Mouse (Mus musculus): Measurements from ENCODE around the gene Prkn. TPM values are rescaled to one million over a fixed set of nuclear protein-coding genes. Genes with fewer than 3 reads are reported as not detected.

Prkn gene
- 0.39 and 0.72 TPM in 2 replicates for total RNA-seq (2012; rRNA removed)
- under 1 TPM in 1 of 2 experiments, not detected in 1; 0.50 TPM for polyA plus RNA-seq (2012; ENCODE audit: insufficient read depth in 1 of 2, insufficient read length in 2 of 2, low read depth in 1 of 2, low replicate concordance in 2 of 2, missing spikeins in 1 of 2)

DNA sequence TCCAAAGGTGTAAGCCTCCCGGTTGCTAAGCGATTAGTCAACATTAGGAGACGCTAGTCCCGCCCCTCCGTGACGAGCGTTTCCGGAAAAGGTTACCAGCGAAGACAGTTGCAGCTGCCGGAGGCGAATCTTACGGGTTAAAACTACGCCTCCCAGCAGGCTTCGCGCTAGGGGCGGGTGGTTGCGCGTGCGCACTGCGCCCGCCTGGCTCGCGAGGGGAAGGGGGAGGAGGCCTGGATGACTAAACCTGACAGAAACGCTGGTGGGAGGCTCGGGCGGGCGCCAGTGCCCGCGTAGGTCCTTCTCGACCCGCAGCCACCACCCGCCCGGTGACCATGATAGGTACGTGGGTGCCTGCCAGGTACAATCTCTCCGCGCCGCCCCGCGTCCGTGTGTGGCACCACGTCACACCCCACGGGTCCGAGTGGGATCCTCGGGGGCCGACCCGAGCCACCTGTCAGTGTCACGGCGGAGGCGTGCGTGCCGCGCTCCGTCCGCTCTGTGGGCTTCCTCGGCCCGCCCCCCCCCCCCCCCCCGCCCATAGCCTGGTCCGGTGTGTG is at the start of gene Prkn, which contains the start of gene Pacrg:
TSS of gene Prkn (plus strand) at position 237 of the 560 bp plus-strand sequence.
TSS of gene Pacrg (minus strand) at position 164 of the 560 bp plus-strand sequence.
- peak; percentile 98 for DNase-seq (ENCODE audit: low read depth, low spot score)
- 0 out of 2 replicates have a peak within 1 kb of the TSS, but pooled peaks have one; percentile 5 for H3K27ac ChIP-seq (ENCODE audit: control insufficient read depth, low read depth, low read length)

GRCm38 (mm10) chr17:10791661-10792060 is 48.5 kb upstream of the Prkn start:
- no peak overlapping the region for H3K4me3 ChIP-seq (ENCODE audit: control insufficient read depth in 1 of 2, insufficient read depth in 1 of 2, low read depth in 2 of 2, low read length in 2 of 2)
- no peaks in the 10 kb centered on the region for H3K27me3 ChIP-seq (ENCODE audit: control insufficient read depth in 1 of 2, insufficient read depth in 2 of 2, low read length in 2 of 2)
- DNase-seq (ENCODE audit: low read depth, low spot score) = no peak
- no peak overlapping the region for H3K9ac ChIP-seq (ENCODE audit: control insufficient read depth, low read depth, low read length, poor library complexity, severe bottlenecking)
- no peak overlapping the region for H3K27ac ChIP-seq (ENCODE audit: control insufficient read depth, low read depth, low read length)
- H3K79me2 ChIP-seq (ENCODE audit: control insufficient read depth, insufficient read depth, low read length, poor library complexity) = no peaks in the 10 kb centered on the region
- no peaks in the 10 kb centered on the region for H3K9me3 ChIP-seq (replicated peaks; ENCODE audit: insufficient read depth, low read length)
- TF ChIP-seq SMC3 (IDR thresholded peaks at IDR 0.05; ENCODE audit: low read depth, low read length) (no peak), CTCF (IDR thresholded peaks at IDR 0.05 in 2 of 3, conservative IDR thresholded peaks at IDR 0.05 in 1 of 3; ENCODE audit: control insufficient read depth in 1 of 3, insufficient read depth in 1 of 3, low read depth in 2 of 3, low read length in 3 of 3, poor library complexity in 1 of 3, severe bottlenecking in 1 of 3) (no peak), NELFE (IDR thresholded peaks at IDR 0.05; ENCODE audit: low read depth, low read length) (no peak), POLR2AphosphoS2 (IDR thresholded peaks at IDR 0.05; ENCODE audit: low read length) (no peak)
- no peaks in the 10 kb centered on the region for H3K36me3 ChIP-seq (ENCODE audit: control insufficient read depth in 1 of 2, insufficient read depth in 2 of 2, low read length in 2 of 2)
- H3K4me1 ChIP-seq (ENCODE audit: control insufficient read depth in 1 of 2, insufficient read depth in 2 of 2, low read length in 2 of 2) = no peaks in the 10 kb centered on the region

More for the DNA sequence above, at the start of gene Prkn, which contains the start of gene Pacrg:
- TF ChIP-seq POLR2A (IDR thresholded peaks at IDR 0.05; ENCODE audit: control insufficient read depth in 1 of 2, insufficient read depth in 1 of 2, low read depth in 1 of 2, low read length in 2 of 2, poor library complexity in 1 of 2) (peak; percentile 46 to 63), SIN3A (IDR thresholded peaks at IDR 0.05; ENCODE audit: low read length) (peak; percentile 86), NRF1 (IDR thresholded peaks at IDR 0.05; ENCODE audit: insufficient read depth, low read depth, low read length, poor library complexity, severe bottlenecking) (peak; percentile 97), UBTF (IDR thresholded peaks at IDR 0.05; ENCODE audit: borderline replicate concordance, insufficient read depth, low read depth, low read length) (no peak), ELF1 (IDR thresholded peaks at IDR 0.05; ENCODE audit: low read depth, low read length) (peak; percentile 86), CHD2 (IDR thresholded peaks at IDR 0.05; ENCODE audit: low read length) (no peak), NELFE (IDR thresholded peaks at IDR 0.05; ENCODE audit: low read depth, low read length) (peak; percentile 62), TAL1 (IDR thresholded peaks at IDR 0.05; ENCODE audit: low read length) (no peak), E2F4 (IDR thresholded peaks at IDR 0.05; ENCODE audit: borderline replicate concordance, low read depth, low read length) (no peak), HCFC1 (IDR thresholded peaks at IDR 0.05; ENCODE audit: low read depth, low read length) (peak; percentile 99), TCF12 (IDR thresholded peaks at IDR 0.05; ENCODE audit: low read depth, low read length) (no peak), EP300 (IDR thresholded peaks at IDR 0.05; ENCODE audit: low read depth in 1 of 2, low read length in 2 of 2) (no peak), MAZ (IDR thresholded peaks at IDR 0.05; ENCODE audit: low read depth, low read length) (0 out of 2 replicates have a peak, but pooled peaks have one; percentile 25), POLR2AphosphoS2 (IDR thresholded peaks at IDR 0.05; ENCODE audit: low read length) (no peak), MYB (IDR thresholded peaks at IDR 0.05; ENCODE audit: low read depth, low read length) (0 out of 2 replicates have a peak, but pooled peaks have one; percentile 48), POLR2AphosphoS5 (IDR thresholded peaks at IDR 0.05; ENCODE audit: borderline replicate concordance, low read depth, low read length) (no peak), MXI1 (IDR thresholded peaks at IDR 0.05; ENCODE audit: low read depth, low read length) (peak; percentile 43; the same call in 1 of the 2 replicates), CHD1 (IDR thresholded peaks at IDR 0.05; ENCODE audit: low read depth, low read length) (no peak), ZC3H11A (IDR thresholded peaks at IDR 0.05; ENCODE audit: low read depth, low read length) (no peak), KAT2A (conservative IDR thresholded peaks at IDR 0.05; ENCODE audit: low read depth, low read length) (peak; percentile 86; the same call in 1 of the 2 replicates), SMC3 (IDR thresholded peaks at IDR 0.05; ENCODE audit: low read depth, low read length) (no peak), ZMIZ1 (IDR thresholded peaks at IDR 0.05; ENCODE audit: low read depth, low read length) (no peak)
- Histone ChIP-seq H3K9me3 (replicated peaks; ENCODE audit: insufficient read depth, low read length) (no peaks in the 10 kb centered on the region), H3K79me2 (ENCODE audit: control insufficient read depth, insufficient read depth, low read length, poor library complexity) (no peaks in the 10 kb centered on the region; the same call in 1 of the 2 replicates), H3K27me3 (ENCODE audit: control insufficient read depth in 1 of 2, insufficient read depth in 2 of 2, low read length in 2 of 2) (peaks cover 2% of the 10 kb centered on the region in 2 experiments; a peak in 2 of 4 replicates), H3K36me3 (ENCODE audit: control insufficient read depth in 1 of 2, insufficient read depth in 2 of 2, low read length in 2 of 2) (peaks cover 0 to 9% of the 10 kb centered on the region in 2 experiments; a peak in 1 of 4 replicates), H3K4me1 (ENCODE audit: control insufficient read depth in 1 of 2, insufficient read depth in 2 of 2, low read length in 2 of 2) (peaks cover 1 to 6% of the 10 kb centered on the region in 2 experiments; a peak in 2 of 4 replicates), H3K4me3 (ENCODE audit: control insufficient read depth in 1 of 2, insufficient read depth in 1 of 2, low read depth in 2 of 2, low read length in 2 of 2) (peak within 1 kb of the TSS; percentile 75 to 79), H3K9ac (ENCODE audit: control insufficient read depth, low read depth, low read length, poor library complexity, severe bottlenecking) (peak within 1 kb of the TSS; percentile 79)

Data from MEL (cell line).